Mouse (Mus musculus) brain, embryonic 14.5 days (tissue): Measurements from ENCODE around the gene Hist2h3c1.

Experiments used
- CTCF ChIP-seq: fragments of 200-500 bp; IDR thresholded peaks from 2 replicates; pipeline ENCODE4 v1.5.1; 2012; ENCODE audit warnings: inconsistent platforms, mild to moderate bottlenecking, moderate library complexity, borderline replicate concordance; ENCODE audit not compliant: insufficient read depth, insufficient read length; ENCODE audit errors: extremely low read depth
- POLR2A ChIP-seq: fragments of 200-500 bp; IDR thresholded peaks from 2 replicates; pipeline ENCODE4 v1.6.1; 2012; ENCODE audit warnings: mild to moderate bottlenecking, inconsistent platforms, borderline replicate concordance; ENCODE audit not compliant: poor library complexity, insufficient read depth, insufficient read length, severe bottlenecking; ENCODE audit errors: extremely low read depth

GRCm38 (mm10) chr3:96254683-96255355, 8.3 kb downstream of the Hist2h3c1 start:
- TF ChIP-seq POLR2A (no peak), CTCF (no peak)
